Mouse (Mus musculus) c-Kit-negative CD71-positive TER-119-positive erythroid progenitor cells, embryonic 14.5 days (primary cell): ENCODE results near the gene Olfr584.

Experiments
- DNase-seq: peaks from one replicate; pipeline ENCODE4 v3.0.0-alpha.2; 2013; ENCODE audit warnings: low read depth, low spot score

Gene Olfr584

GRCm38 (mm10) chr7:103081585-103081984, at the start of gene Olfr584:
TSS of gene Olfr584 (plus strand) at chr7:103081885.
- DNase-seq, result no peak

GRCm38 (mm10) chr7:103037724-103038123, 44.0 kb upstream of the Olfr584 start, which contains the start of gene Olfr582:
TSS of gene Olfr582 (plus strand) at chr7:103038024.
- DNase-seq, result no peak

DNA sequence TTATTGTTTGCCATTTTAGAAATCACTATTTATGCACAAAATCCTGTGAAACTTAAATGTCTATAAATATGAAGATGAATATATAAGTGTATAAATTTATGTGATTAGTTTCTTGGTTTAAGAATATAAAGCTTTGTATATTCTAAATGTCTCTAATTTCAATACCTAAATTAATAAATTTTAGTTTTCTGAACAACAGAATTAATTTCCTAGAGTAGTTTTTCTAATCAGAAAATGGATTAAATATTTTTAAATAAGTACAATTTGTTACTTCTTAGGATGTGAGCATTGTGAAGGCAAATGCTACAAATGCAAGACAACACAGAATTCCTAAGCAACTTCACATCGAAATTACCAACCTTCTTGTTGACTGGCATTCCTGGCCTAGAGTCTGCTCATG, 30.7 kb upstream of the Olfr584 start, which contains the start of gene Olfr583:
Gene Olfr583 (plus strand): TSS at position 301 of the 400 bp plus-strand sequence.
- DNase-seq, result no peak

DNA sequence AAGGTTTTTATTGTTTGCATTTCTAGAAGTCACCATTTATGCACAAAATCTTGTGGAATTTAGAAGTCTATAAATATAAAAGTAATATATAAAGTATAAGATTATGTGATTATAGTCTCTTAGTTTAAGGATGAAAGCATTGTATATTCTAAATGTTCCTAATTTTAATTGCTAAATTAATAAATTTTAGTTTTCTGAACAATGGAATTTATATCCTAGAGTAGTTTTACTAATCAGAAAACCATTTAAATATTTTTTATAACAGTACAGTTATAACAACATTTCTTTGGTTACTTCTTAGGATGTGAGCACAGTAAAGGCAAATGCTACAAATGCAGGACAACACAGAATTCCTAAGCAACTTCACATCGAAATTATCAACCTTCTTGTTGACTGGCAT, 15.7 kb downstream of the Olfr584 start, which contains the start of gene Olfr585:
Gene Olfr585 (plus strand): TSS at position 301 of the 400 bp plus-strand sequence.
- no peak for DNase-seq

GRCm38 (mm10) chr7:103119406-103119805, 37.7 kb downstream of the Olfr584 start:
- DNase-seq, result no peak

DNA sequence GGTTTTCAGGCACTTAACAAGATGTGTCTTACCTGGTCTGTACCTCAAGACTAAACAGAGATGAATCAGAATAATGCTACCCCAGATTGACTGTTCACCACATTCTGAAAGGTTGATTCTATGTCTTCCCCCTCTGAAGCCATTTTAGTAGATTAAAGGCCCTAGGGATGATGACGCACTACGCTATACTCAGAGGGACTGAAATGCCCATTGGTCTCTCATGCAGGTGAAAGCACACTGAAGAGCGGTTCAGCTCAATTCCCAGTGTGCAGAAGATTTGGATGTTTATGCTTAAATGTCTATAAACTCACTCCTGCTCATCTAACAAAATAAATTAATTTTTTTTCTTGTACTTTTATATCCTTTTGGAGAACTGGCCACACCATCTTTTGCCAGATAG, 43.9 kb downstream of the Olfr584 start, which contains the start of gene Olfr586:
Gene Olfr586 (minus strand): TSS at position 101 of the 400 bp plus-strand sequence.
- DNase-seq, result no peak
